In genomic region chr1:119495396-119495775, GRCm38 (mm10) we compare ENCODE assay signal across 21 mouse cellular contexts. TPM values are rescaled to one million over a fixed set of nuclear protein-coding genes. Genes with fewer than 3 reads are reported as not detected.
DNase-seq lines count a peak whose midpoint lies in the region; ATAC-seq lines count a peak whose summit lies in the region.
"Had no signal": no experiment of that assay in that cellular context is flagged by ENCODE, and none has a peak within 500 bp of the region (broad histone marks: within the 10 kb centered on the region; RNA-seq: fewer than 3 reads in every experiment).

No protein-coding gene starts in this region.

- H3K27me3 ChIP-seq in kidney, embryonic 14.5 days (ENCODE audit: control insufficient read depth, insufficient read depth, low read length), result no peaks in the 10 kb centered on the region
- no peaks in the 10 kb centered on the region for H3K27me3 ChIP-seq in hindbrain, embryonic 12.5 days
- no peaks in the 10 kb centered on the region for H3K27me3 ChIP-seq in intestine, embryonic 15.5 days (replicated peaks)
- H3K27me3 ChIP-seq: embryonic facial prominence, embryonic 15.5 days; heart, embryonic 15.5 days; liver, embryonic 12.5 days had no signal

- no peak overlapping the region for H3K4me2 ChIP-seq in kidney, embryonic 14.5 days (replicated peaks; ENCODE audit: low read depth, low read length)
- H3K4me2 ChIP-seq in hindbrain, embryonic 12.5 days (replicated peaks), result no peak overlapping the region
- no peak overlapping the region for H3K4me2 ChIP-seq in intestine, embryonic 15.5 days (replicated peaks)
- H3K4me2 ChIP-seq: embryonic facial prominence, embryonic 15.5 days; heart, embryonic 15.5 days; liver, embryonic 12.5 days; lung, embryonic 14.5 days had no signal

- H3K27ac ChIP-seq in kidney, embryonic 14.5 days (ENCODE audit: low read depth, low read length), result no peak overlapping the region
- H3K27ac ChIP-seq in brown adipose tissue, adult 24 weeks (replicated peaks; ENCODE audit: low read depth, low read length), result peak overlapping the region; percentile 65
- H3K27ac ChIP-seq in hindbrain, embryonic 12.5 days, result no peak overlapping the region
- no peak overlapping the region for H3K27ac ChIP-seq in intestine, embryonic 15.5 days
- H3K27ac ChIP-seq: embryonic facial prominence, embryonic 15.5 days; heart, embryonic 15.5 days; hindbrain, postnatal 0 days; kidney, postnatal 0 days; left cerebral cortex, adult 2 months; liver, embryonic 12.5 days; macrophage; midbrain, embryonic 10.5 days had no signal

- 86% methylated on average over 6 of the region's 6 CpGs for WGBS in kidney, embryonic 14.5 days
- WGBS in hindbrain, embryonic 12.5 days, result 89% methylated on average over 6 of the region's 6 CpGs
- 82% methylated on average over 6 of the region's 6 CpGs for WGBS in intestine, embryonic 15.5 days

- H3K4me3 ChIP-seq in kidney, embryonic 14.5 days (ENCODE audit: low read length), result no peak overlapping the region
- H3K4me3 ChIP-seq in brown adipose tissue, adult 24 weeks (ENCODE audit: insufficient read depth, low read depth, low read length), result no peak overlapping the region
- H3K4me3 ChIP-seq in hindbrain, embryonic 12.5 days, result no peak overlapping the region
- no peak overlapping the region for H3K4me3 ChIP-seq in intestine, embryonic 15.5 days (replicated peaks)
- H3K4me3 ChIP-seq: embryonic facial prominence, embryonic 15.5 days; heart, embryonic 15.5 days; left cerebral cortex, adult 2 months; liver, embryonic 12.5 days; midbrain, embryonic 10.5 days had no signal

- no peaks in the 10 kb centered on the region for H3K9me3 ChIP-seq in kidney, embryonic 14.5 days (ENCODE audit: control insufficient read depth, low read length)
- no peaks in the 10 kb centered on the region for H3K9me3 ChIP-seq in hindbrain, embryonic 12.5 days (replicated peaks)
- no peaks in the 10 kb centered on the region for H3K9me3 ChIP-seq in intestine, embryonic 15.5 days
- H3K9me3 ChIP-seq: embryonic facial prominence, embryonic 15.5 days; G1E; heart, embryonic 15.5 days; liver, embryonic 12.5 days; midbrain, embryonic 10.5 days had no signal

- no peak overlapping the region for H3K9ac ChIP-seq in kidney, embryonic 14.5 days (ENCODE audit: low read depth, low read length)
- no peak overlapping the region for H3K9ac ChIP-seq in hindbrain, embryonic 12.5 days
- H3K9ac ChIP-seq in intestine, embryonic 15.5 days, result no peak overlapping the region
- H3K9ac ChIP-seq: embryonic facial prominence, embryonic 15.5 days; forebrain, postnatal 0 days; heart, embryonic 15.5 days; liver, embryonic 12.5 days; lung, embryonic 14.5 days had no signal

- no peak for ATAC-seq in kidney, embryonic 14.5 days (ENCODE audit: low FRiP score, low TSS enrichment)
- ATAC-seq in hindbrain, embryonic 12.5 days (ENCODE audit: low FRiP score), result no peak
- no peak for ATAC-seq in intestine, embryonic 15.5 days
- ATAC-seq: forebrain, postnatal 0 days; hindbrain, postnatal 0 days; liver, embryonic 12.5 days had no signal

- H3K4me1 ChIP-seq in kidney, embryonic 14.5 days (ENCODE audit: control insufficient read depth, insufficient read depth, low read length), result peaks cover 25% of the 10 kb centered on the region
- peaks cover 66% of the 10 kb centered on the region for H3K4me1 ChIP-seq in brown adipose tissue, adult 24 weeks (ENCODE audit: control insufficient read depth, insufficient read depth, insufficient read length, low read length)
- peaks cover 7% of the 10 kb centered on the region; the same call in 1 of the 2 replicates for H3K4me1 ChIP-seq in hindbrain, embryonic 12.5 days
- H3K4me1 ChIP-seq in intestine, embryonic 15.5 days (replicated peaks), result peaks cover 36% of the 10 kb centered on the region

- H3K36me3 ChIP-seq in kidney, embryonic 14.5 days (ENCODE audit: control insufficient read depth, insufficient read depth, low read length), result no peaks in the 10 kb centered on the region
- no peaks in the 10 kb centered on the region for H3K36me3 ChIP-seq in hindbrain, embryonic 12.5 days
- peaks cover 2% of the 10 kb centered on the region; the same call in 1 of the 2 replicates for H3K36me3 ChIP-seq in intestine, embryonic 15.5 days
- H3K36me3 ChIP-seq: embryonic facial prominence, embryonic 15.5 days; midbrain, embryonic 10.5 days had no signal

- peak; percentile 60 for DNase-seq in kidney, adult 11 months
- DNase-seq in cerebellum, adult 8-10 months, result peak; percentile 89
- peak; percentile 63 to 80 for DNase-seq in kidney, adult 8-10 months
- DNase-seq in testis, postnatal 10 days (ENCODE audit: low spot score), result no peak
- DNase-seq: forebrain, postnatal 0 days; layer of hippocampus, adult 9-11 months; lung, embryonic 14.5 days; thymus, postnatal 14 days had no signal

RNA-seq across cellular contexts. Expression of gene Ralb, which starts 9.2 kb away (rescaled TPM):
- 84.7 and 123 TPM in 2 replicates for polyA plus RNA-seq in kidney, embryonic 14.5 days (2014; fragmentation: Nextera tagmentation; extraction: Ambion mirVana)
- polyA plus RNA-seq in brown adipose tissue, adult 24 weeks (2012; ENCODE audit: insufficient read depth, insufficient read length, missing spikeins), result 30.2 and 32.3 TPM in 2 replicates
- 97.7 and 99.9 TPM in 2 replicates for polyA plus RNA-seq in hindbrain, embryonic 12.5 days (2016; fragmentation: Nextera tagmentation; extraction: Ambion mirVana)
- polyA plus RNA-seq in intestine, embryonic 15.5 days (2015; fragmentation: Nextera tagmentation; extraction: Ambion mirVana), result 172 and 179 TPM in 2 replicates

RNA-seq across cellular contexts. Expression of gene Tmem185b, which starts 30.6 kb away (rescaled TPM):
- 23.8 and 28.4 TPM in 2 replicates for polyA plus RNA-seq in kidney, embryonic 14.5 days (2014; fragmentation: Nextera tagmentation; extraction: Ambion mirVana)
- polyA plus RNA-seq in brown adipose tissue, adult 24 weeks (2012; ENCODE audit: insufficient read depth, insufficient read length, missing spikeins), result 5.9 and 7.3 TPM in 2 replicates
- polyA plus RNA-seq in hindbrain, embryonic 12.5 days (2016; fragmentation: Nextera tagmentation; extraction: Ambion mirVana), result 19.9 and 21.9 TPM in 2 replicates
- polyA plus RNA-seq in intestine, embryonic 15.5 days (2015; fragmentation: Nextera tagmentation; extraction: Ambion mirVana), result 24.0 and 25.7 TPM in 2 replicates
